Mouse (Mus musculus): ENCODE results near the gene Nudt14. TPM values are rescaled to one million over a fixed set of nuclear protein-coding genes. Genes with fewer than 3 reads are reported as not detected.

Nudt14 gene
- total RNA-seq, 2 experiments from 2014 or later, result 4.4 to 5.7 TPM

GRCm38 (mm10) chr12:112917486-112917885 lies 24.4 kb downstream of the Nudt14 start:
- DNase-seq (ENCODE audit: low spot score), result peak; percentile 51
- intact Hi-C loops (cut with DNase I), result no loop called here

GRCm38 (mm10) chr12:112916698-112917400 lies 25.1 kb downstream of the Nudt14 start:
- peak; percentile 41 for DNase-seq (ENCODE audit: low spot score)
- intact Hi-C loops (cut with DNase I), result no loop called here

- no peak for DNase-seq (ENCODE audit: low spot score)
- intact Hi-C loops (cut with DNase I), result no loop called here
These were observed 26.3 kb downstream of the Nudt14 start for GRCm38 (mm10) chr12:112915587-112915986.

GRCm38 (mm10) chr12:112914527-112914926 lies 27.4 kb downstream of the Nudt14 start:
- intact Hi-C loops (cut with DNase I), result no loop called here
- DNase-seq (ENCODE audit: low spot score), result peak; percentile 43

GRCm38 (mm10) chr12:112912951-112913745 lies 28.8 kb downstream of the Nudt14 start:
- intact Hi-C loops (cut with DNase I), result no loop called here
- DNase-seq (ENCODE audit: low spot score), result no peak

GRCm38 (mm10) chr12:112911701-112912100 lies 30.2 kb downstream of the Nudt14 start:
- DNase-seq (ENCODE audit: low spot score), result no peak
- intact Hi-C loops (cut with DNase I), result no loop called here

- intact Hi-C loops (cut with DNase I), result no loop called here
These were observed 32.9 kb downstream of the Nudt14 start for GRCm38 (mm10) chr12:112908991-112909390.

GRCm38 (mm10) chr12:112905001-112905400 lies 36.9 kb downstream of the Nudt14 start:
- intact Hi-C loops (cut with DNase I), result no loop called here
- no peak for DNase-seq (ENCODE audit: low spot score)

More at GRCm38 (mm10) chr12:112908991-112909390, 32.9 kb downstream of the Nudt14 start:
- no peak for DNase-seq (ENCODE audit: low spot score)

- intact Hi-C loops (cut with DNase I), result no loop called here
- no peak for DNase-seq (ENCODE audit: low spot score)
These were observed 38.0 kb downstream of the Nudt14 start for GRCm38 (mm10) chr12:112903941-112904340.

- intact Hi-C loops (cut with DNase I), result no loop called here
- DNase-seq (ENCODE audit: low spot score), result no peak
These were observed 41.3 kb downstream of the Nudt14 start for GRCm38 (mm10) chr12:112900641-112901040.

GRCm38 (mm10) chr12:112898960-112899359 lies 43.0 kb downstream of the Nudt14 start:
- intact Hi-C loops (cut with DNase I), result no loop called here
- DNase-seq (ENCODE audit: low spot score), result no peak

- DNase-seq (ENCODE audit: low spot score), result no peak
- intact Hi-C loops (cut with DNase I), result no loop called here
These were observed 43.6 kb downstream of the Nudt14 start for GRCm38 (mm10) chr12:112898351-112898750.

- peak; percentile 67 for DNase-seq (ENCODE audit: low spot score)
- intact Hi-C loops (cut with DNase I), result no loop called here
These were observed 44.3 kb downstream of the Nudt14 start for GRCm38 (mm10) chr12:112897522-112898212.

GRCm38 (mm10) chr12:112894969-112895368 lies 47.0 kb downstream of the Nudt14 start:
- DNase-seq (ENCODE audit: low spot score), result no peak
- intact Hi-C loops (cut with DNase I), result loop anchor here (2.0 kb wide), 1 partner anchor 14 kb away; no protein-coding TSS in a partner anchor

- no peak for DNase-seq (ENCODE audit: low spot score)
- intact Hi-C loops (cut with DNase I), result loop anchor here (2.0 kb wide), 1 partner anchor 14 kb away; no protein-coding TSS in a partner anchor
These were observed 47.5 kb downstream of the Nudt14 start for GRCm38 (mm10) chr12:112894303-112894884.

- DNase-seq (ENCODE audit: low spot score), result no peak
- intact Hi-C loops (cut with DNase I), result no loop called here
These were observed 56.5 kb downstream of the Nudt14 start for GRCm38 (mm10) chr12:112885465-112885864.

Measured in heart, postnatal 25 days (tissue).